Mouse (Mus musculus) kidney, adult 10 weeks (tissue): ENCODE data around the gene Hs2st1. TPM values are rescaled to one million over a fixed set of nuclear protein-coding genes. Genes with fewer than 3 reads are reported as not detected.

Experiments used
- polyA plus RNA-seq: library from polyadenylated mRNA; stranded (reverse); fragments of 350-450 nt; fragmentation: Illumina TruSeq; extraction: RNeasy Lipid Tissue Mini Kit (QIAGEN cat#74804); gene quantifications from one replicate; pipeline ENCODE4 v1.2.3, GENCODE M21; 2014; ENCODE audit warnings: low read depth, low replicate concordance

Gene Hs2st1
- 27.0 TPM for polyA plus RNA-seq

DNA sequence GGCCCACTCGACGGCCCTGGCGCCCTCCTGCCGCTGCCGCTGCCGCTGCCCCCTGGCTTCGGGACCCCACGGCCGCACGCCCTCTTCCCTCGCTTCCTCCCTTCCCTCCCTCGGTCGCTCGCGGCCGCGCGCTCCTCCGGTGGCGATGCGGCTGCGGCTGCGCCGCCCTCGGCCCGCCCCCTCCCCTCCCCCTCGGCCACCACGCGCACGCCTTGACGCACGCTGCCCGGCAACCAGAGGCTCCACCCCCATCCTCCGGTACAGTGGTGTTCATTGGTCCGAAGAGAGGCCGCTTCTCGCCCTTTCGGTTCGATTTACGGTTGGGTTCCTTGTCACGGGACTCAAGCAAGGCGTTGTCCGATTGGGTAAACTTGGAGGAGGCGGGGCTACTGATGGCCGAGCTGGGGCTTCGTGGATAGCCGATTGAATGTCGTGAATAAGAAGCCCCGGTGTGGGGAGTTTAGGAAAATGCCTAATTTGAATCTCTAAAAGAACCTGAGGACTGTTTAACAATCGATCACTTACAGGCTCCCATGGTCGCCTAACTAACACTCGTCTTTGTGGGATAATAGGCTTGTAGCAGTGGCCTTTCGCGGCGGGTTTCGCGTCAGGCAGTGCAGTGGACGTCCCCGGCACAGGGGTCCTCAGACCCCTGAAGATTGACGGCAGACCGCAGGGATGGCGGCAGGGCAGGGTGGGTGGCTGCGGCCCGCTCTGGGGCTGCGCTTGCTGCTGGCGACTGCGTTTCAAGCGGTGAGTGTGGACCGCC is at the start of gene Hs2st1, which contains the start of gene Selenof:
TSS of gene Hs2st1 (minus strand) at position 135 of the 769 bp plus-strand sequence.
TSS of gene Selenof (plus strand) at position 258 of the 769 bp plus-strand sequence.

Other genes with a start within 250 kb of the Hs2st1 start
- 1,471 TPM for gene Selenof, start 123 bp upstream of the Hs2st1 start, polyA plus RNA-seq
- 191 TPM for gene Sh3glb1, start 150.2 kb upstream of the Hs2st1 start, polyA plus RNA-seq
- 10.2 TPM for gene Clca3a1, start 190.8 kb upstream of the Hs2st1 start, polyA plus RNA-seq
- 1.1 TPM for gene Clca3a2, start 249.3 kb upstream of the Hs2st1 start, polyA plus RNA-seq